Mouse (Mus musculus) cortical plate, adult 2 months (tissue): ENCODE measurements at regions not wholly inside any gene's neighbourhood (a gene's known extent, or its start where the extent isn't known, plus 50 kb on each side); places are given as distances from the start of the nearest gene placed in this dataset.

ENCODE experiments used
- H3K27ac ChIP-seq: fragments of 200-500 bp; 2 replicates; pipeline ENCODE4 v1.5.1; 2012; ENCODE audit warnings: low read length, control low read depth, inconsistent platforms; ENCODE audit not compliant: insufficient read depth
- H3K4me1 ChIP-seq: fragments of 200-500 bp; 2 replicates; pipeline ENCODE4 v1.6.1; 2011; ENCODE audit warnings: low read length; ENCODE audit not compliant: control insufficient read depth, insufficient read depth
- H3K4me3 ChIP-seq: fragments of 200-500 bp; 2 replicates; pipeline ENCODE4 v1.5.1; 2011; ENCODE audit warnings: mild to moderate bottlenecking, low read length, control low read depth; ENCODE audit not compliant: insufficient read depth
- CTCF ChIP-seq: fragments of 200-500 bp; IDR thresholded peaks from 2 replicates; pipeline ENCODE4 v1.5.1; 2011; ENCODE audit warnings: mild to moderate bottlenecking, control low read depth, low read length; ENCODE audit not compliant: insufficient read depth; ENCODE audit errors: extremely low read depth
- POLR2A ChIP-seq: fragments of 200-500 bp; IDR thresholded peaks from 2 replicates; pipeline ENCODE4 v1.6.1; 2011; ENCODE audit warnings: mild to moderate bottlenecking, low read length, control low read depth; ENCODE audit not compliant: insufficient read depth; ENCODE audit errors: extremely low read depth

DNA sequence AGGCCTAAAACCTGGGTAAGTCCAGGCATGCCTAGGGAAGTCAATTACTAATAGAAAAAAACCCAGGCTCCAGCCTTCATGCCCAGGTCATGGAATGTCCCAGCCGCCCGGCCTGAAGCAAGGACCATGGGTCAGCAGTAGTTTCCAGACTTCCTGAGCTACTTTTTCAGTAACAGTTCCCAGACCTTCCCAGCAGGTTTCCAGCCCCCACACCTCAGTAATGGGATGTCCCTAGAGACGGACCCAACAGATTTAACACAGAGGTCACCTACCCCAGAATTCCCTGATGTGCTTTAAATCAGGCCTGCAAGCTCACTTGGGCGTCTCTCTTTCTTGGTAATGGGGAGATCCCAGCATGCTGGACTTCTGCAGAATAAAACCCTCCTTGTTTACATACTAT lies 65.2 kb upstream of the Rpl34 start:
- Histone ChIP-seq H3K27ac (no peak overlapping the region), H3K4me1 (no peaks in the 10 kb centered on the region), H3K4me3 (no peak overlapping the region)
- TF ChIP-seq CTCF (no peak), POLR2A (no peak)

DNA sequence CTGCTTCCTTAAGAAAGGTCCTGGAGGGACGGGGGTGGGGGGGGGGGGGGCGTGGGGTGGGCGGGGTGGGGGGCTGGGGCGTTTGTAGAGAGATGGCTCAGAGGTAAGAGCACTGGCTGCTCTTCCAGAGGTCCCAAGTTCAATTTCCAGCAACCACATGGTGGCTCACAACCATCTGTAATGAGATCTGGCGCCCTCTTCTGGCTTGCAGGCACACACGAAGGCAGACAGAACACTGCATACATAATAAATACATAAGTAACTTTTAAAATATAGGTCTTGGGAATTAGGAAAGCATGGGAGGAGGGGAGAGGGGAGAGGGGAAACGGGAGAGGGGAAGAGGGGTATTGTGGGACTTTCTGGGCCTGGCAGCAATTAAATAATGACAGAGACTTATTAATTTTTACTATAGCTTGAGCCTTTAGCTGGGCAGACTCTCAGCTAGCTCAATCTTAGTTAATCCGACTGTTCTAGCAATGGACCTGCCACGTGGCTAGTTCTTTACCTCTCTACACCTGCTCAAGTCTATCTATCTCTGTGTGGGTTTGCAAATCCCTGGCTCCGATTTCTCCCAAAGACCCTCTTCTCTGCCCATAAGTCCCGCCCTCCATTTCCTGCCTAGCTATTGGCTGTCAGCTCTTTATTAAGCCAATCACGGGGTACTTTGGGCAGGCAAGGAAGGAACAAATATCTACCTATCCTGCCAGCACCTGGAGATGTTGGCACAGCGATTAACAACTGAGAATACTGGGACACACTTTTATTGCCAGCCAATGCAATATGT lies 64.1 kb upstream of the Rpl34 start:
- H3K27ac ChIP-seq = no peak overlapping the region
- TF ChIP-seq CTCF (no peak), POLR2A (no peak)
- no peak overlapping the region for H3K4me3 ChIP-seq
- no peaks in the 10 kb centered on the region for H3K4me1 ChIP-seq

GRCm38 (mm10) chr3:130780706-130781240 lies 50.6 kb upstream of the Rpl34 start:
- TF ChIP-seq CTCF = no peak
- no peak for TF ChIP-seq POLR2A
- no peak overlapping the region for H3K27ac ChIP-seq
- no peaks in the 10 kb centered on the region for H3K4me1 ChIP-seq
- H3K4me3 ChIP-seq = no peak overlapping the region
